ENCODE assay signal across 9 mouse cellular contexts in genomic region chr14:52014271-52014760, GRCm38 (mm10). TPM values are rescaled to one million over a fixed set of nuclear protein-coding genes. Genes with fewer than 3 reads are reported as not detected.
DNase-seq lines count a peak whose midpoint lies in the region; ATAC-seq and TF ChIP-seq lines count a peak whose summit lies in the region.
"Had no signal": no experiment of that assay in that cellular context is flagged by ENCODE, and none has a peak within 500 bp of the region (broad histone marks: within the 10 kb centered on the region; RNA-seq: fewer than 3 reads in every experiment).

No protein-coding gene starts in this region.

- CTCF ChIA-PET in Patski (lab: Charles Lee) = no interaction called here

- peak; percentile 52 for ATAC-seq in heart, embryonic 12.5 days (ENCODE audit: insufficient number of reproducible peaks, low FRiP score)
- peak; percentile 18 for ATAC-seq in Patski
- ATAC-seq in midbrain, embryonic 11.5 days (ENCODE audit: low FRiP score) = peak; percentile 28

- 3% methylated on average over 17 of the region's 80 CpGs for WGBS in heart, embryonic 12.5 days
- WGBS in hindbrain, embryonic 10.5 days = 1% methylated on average over 39 of the region's 80 CpGs
- WGBS in midbrain, embryonic 11.5 days = 0% methylated on average over 7 of the region's 80 CpGs

- no peak for DNase-seq in heart, adult 18-20 months
- DNase-seq in Patski (ENCODE audit: low read depth, low spot score) (no peak), MN1 (ENCODE audit: low spot score) (no peak)
- DNase-seq in hindbrain, embryonic 10.5 days (ENCODE audit: low spot score) = no peak
- DNase-seq in midbrain, embryonic 11.5 days (ENCODE audit: low spot score, missing footprints) = no peak
- no peak for DNase-seq in adrenal gland, postnatal 10 days
- DNase-seq in thymus, postnatal 14 days = no peak

- peaks cover 3% of the 10 kb centered on the region for H3K36me3 ChIP-seq in heart, embryonic 12.5 days
- peaks cover 9% of the 10 kb centered on the region for H3K36me3 ChIP-seq in hindbrain, embryonic 10.5 days
- no peaks in the 10 kb centered on the region for H3K36me3 ChIP-seq in midbrain, embryonic 11.5 days (ENCODE audit: control insufficient read depth, insufficient read depth, low read length)

- peak overlapping the region; percentile 92 for H3K4me3 ChIP-seq in heart, embryonic 12.5 days
- H3K4me3 ChIP-seq in hindbrain, embryonic 10.5 days = peak overlapping the region; percentile 80
- peak overlapping the region; percentile 80 for H3K4me3 ChIP-seq in midbrain, embryonic 11.5 days (ENCODE audit: low read depth, low read length)

- peak overlapping the region; percentile 97 for H3K9ac ChIP-seq in heart, embryonic 12.5 days
- H3K9ac ChIP-seq in midbrain, embryonic 11.5 days (ENCODE audit: low read length) = peak overlapping the region; percentile 98

- peaks cover 77% of the 10 kb centered on the region for H3K4me1 ChIP-seq in heart, embryonic 12.5 days (replicated peaks)
- peaks cover 86% of the 10 kb centered on the region for H3K4me1 ChIP-seq in hindbrain, embryonic 10.5 days (replicated peaks)
- peaks cover 54% of the 10 kb centered on the region for H3K4me1 ChIP-seq in midbrain, embryonic 11.5 days (ENCODE audit: control insufficient read depth, insufficient read depth, low read length)

- in situ Hi-C loops in Patski (cut with MboI; ENCODE audit: low pct_unique_long_range_greater_than_20kb) = no loop called here

- peak overlapping the region; percentile 99 for H3K27ac ChIP-seq in heart, embryonic 12.5 days (ENCODE audit: poor library complexity, severe bottlenecking)
- H3K27ac ChIP-seq in hindbrain, embryonic 10.5 days = peak overlapping the region; percentile 100
- H3K27ac ChIP-seq in midbrain, embryonic 11.5 days (ENCODE audit: low read depth, low read length) = peak overlapping the region; percentile 100

- no peaks in the 10 kb centered on the region for H3K9me3 ChIP-seq in heart, embryonic 12.5 days (replicated peaks)
- no peaks in the 10 kb centered on the region for H3K9me3 ChIP-seq in hindbrain, embryonic 10.5 days
- no peaks in the 10 kb centered on the region for H3K9me3 ChIP-seq in midbrain, embryonic 11.5 days (ENCODE audit: control insufficient read depth, low read length)

- H3K4me2 ChIP-seq in heart, embryonic 12.5 days = peak overlapping the region; percentile 86
- peak overlapping the region; percentile 85 for H3K4me2 ChIP-seq in midbrain, embryonic 11.5 days

- TF ChIP-seq CTCF in Patski (IDR thresholded peaks at IDR 0.05) = no peak

- no peaks in the 10 kb centered on the region for H3K27me3 ChIP-seq in heart, embryonic 12.5 days (replicated peaks)
- no peaks in the 10 kb centered on the region for H3K27me3 ChIP-seq in Patski
- H3K27me3 ChIP-seq in hindbrain, embryonic 10.5 days (ENCODE audit: insufficient read depth, poor library complexity, severe bottlenecking) = no peaks in the 10 kb centered on the region; the same call in 1 of the 2 replicates
- no peaks in the 10 kb centered on the region for H3K27me3 ChIP-seq in midbrain, embryonic 11.5 days (ENCODE audit: control insufficient read depth, insufficient read depth, low read length)

- POLR2A ChIA-PET in Patski (lab: Charles Lee) = interaction anchor here (0.9 kb wide), 1 partner anchor 29 kb away, joined by 6 read pairs; no protein-coding TSS in a partner anchor

RNA-seq across cellular contexts. Expression of gene Tmem253, which starts 1.1 kb away (rescaled TPM):
- polyA plus RNA-seq in heart, embryonic 12.5 days (2016; fragmentation: Nextera tagmentation; extraction: Ambion mirVana) = 0.50 and 0.80 TPM in 2 replicates
- total RNA-seq in heart, adult 18-20 months (2021) = 1 to 10 TPM; 2.9 to 3.2 TPM
- polyA plus RNA-seq in Patski (2021) = 3.4 TPM
- polyA plus RNA-seq in hindbrain, embryonic 10.5 days (2016; fragmentation: Nextera tagmentation; extraction: Ambion mirVana) = 0.80 and 1.0 TPM in 2 replicates
- 1.0 and 1.5 TPM in 2 replicates for polyA plus RNA-seq in midbrain, embryonic 11.5 days (2014; fragmentation: Nextera tagmentation; extraction: Ambion mirVana)
- 1 to 10 TPM; 4.8 to 7.0 TPM for total RNA-seq in adrenal gland, postnatal 10 days (2021)

RNA-seq across cellular contexts. Expression of gene Zfp219, which starts 6.2 kb away (rescaled TPM):
- polyA plus RNA-seq in heart, embryonic 12.5 days (2016; fragmentation: Nextera tagmentation; extraction: Ambion mirVana) = 21.5 and 23.6 TPM in 2 replicates
- 10 to 100 TPM; 22.3 to 23.4 TPM for total RNA-seq in heart, adult 18-20 months (2021)
- 74.8 TPM for polyA plus RNA-seq in Patski (2021)
- polyA plus RNA-seq in hindbrain, embryonic 10.5 days (2016; fragmentation: Nextera tagmentation; extraction: Ambion mirVana) = 74.3 and 83.6 TPM in 2 replicates
- polyA plus RNA-seq in midbrain, embryonic 11.5 days (2014; fragmentation: Nextera tagmentation; extraction: Ambion mirVana) = 91.9 and 110 TPM in 2 replicates
- 10 to 100 TPM; 54.6 to 59.2 TPM for total RNA-seq in adrenal gland, postnatal 10 days (2021)

RNA-seq across cellular contexts. Expression of gene Olfr221, which starts 27.9 kb away (rescaled TPM):
- polyA plus RNA-seq in heart, embryonic 12.5 days (2016; fragmentation: Nextera tagmentation; extraction: Ambion mirVana) = not detected in 2 replicates
- total RNA-seq in heart, adult 18-20 months (2021) = not detected
- polyA plus RNA-seq in Patski (2021) = not detected
- polyA plus RNA-seq in hindbrain, embryonic 10.5 days (2016; fragmentation: Nextera tagmentation; extraction: Ambion mirVana) = not detected in 2 replicates
- not detected in 2 replicates for polyA plus RNA-seq in midbrain, embryonic 11.5 days (2014; fragmentation: Nextera tagmentation; extraction: Ambion mirVana)
- not detected for total RNA-seq in adrenal gland, postnatal 10 days (2021)
- total RNA-seq: gastrocnemius, postnatal 4 days had no signal

RNA-seq across cellular contexts. Expression of gene Arhgef40, which starts 29.8 kb away (rescaled TPM):
- polyA plus RNA-seq in heart, embryonic 12.5 days (2016; fragmentation: Nextera tagmentation; extraction: Ambion mirVana) = 104 and 111 TPM in 2 replicates
- total RNA-seq in heart, adult 18-20 months (2021) = 10 to 100 TPM; 24.1 to 25.2 TPM
- 80.2 TPM for polyA plus RNA-seq in Patski (2021)
- 100 and 106 TPM in 2 replicates for polyA plus RNA-seq in hindbrain, embryonic 10.5 days (2016; fragmentation: Nextera tagmentation; extraction: Ambion mirVana)
- polyA plus RNA-seq in midbrain, embryonic 11.5 days (2014; fragmentation: Nextera tagmentation; extraction: Ambion mirVana) = 50.4 and 52.8 TPM in 2 replicates
- 10 to 100 TPM; 60.8 to 78.7 TPM for total RNA-seq in adrenal gland, postnatal 10 days (2021)
